Mouse (Mus musculus) liver, embryonic 16.5 days (tissue): ENCODE measurements at regions not wholly inside any gene's neighbourhood (a gene's known extent, or its start where the extent isn't known, plus 50 kb on each side); places are given as distances from the start of the nearest gene placed in this dataset.

Experiments used
- ATAC-seq: fragments of 200-750 bp; cut with Nextera tagmentation; 2 replicates; pipeline ENCODE4 v1.8.0; 2017; ENCODE audit warnings: low read depth, mild to moderate bottlenecking, moderate number of reproducible peaks, moderate library complexity
- H3K27ac ChIP-seq: fragments of 300-500 bp; sonication (generic); 2 replicates; pipeline ENCODE4 v1.5.1; 2014; ENCODE audit warnings: mild to moderate bottlenecking, low read length
- H3K27me3 ChIP-seq: fragments of 300-500 bp; sonication (generic); 2 replicates; pipeline ENCODE4 v1.6.1; 2014; ENCODE audit warnings: low read depth, low read length, mixed read lengths; ENCODE audit not compliant: control insufficient read depth, insufficient read depth
- H3K36me3 ChIP-seq: fragments of 300-500 bp; sonication (generic); 2 replicates; pipeline ENCODE4 v1.6.1; 2014; ENCODE audit warnings: mild to moderate bottlenecking; ENCODE audit not compliant: control insufficient read depth, insufficient read depth
- H3K4me1 ChIP-seq: fragments of 300-500 bp; sonication (generic); 2 replicates; pipeline ENCODE4 v1.6.1; 2014; ENCODE audit warnings: low read depth, low read length, mixed read lengths; ENCODE audit not compliant: control insufficient read depth
- H3K4me2 ChIP-seq: fragments of 300-500 bp; sonication (generic); 2 replicates; pipeline ENCODE4 v1.6.1; 2014; ENCODE audit warnings: low read depth, low read length, mixed read lengths
- H3K4me3 ChIP-seq: fragments of 300-500 bp; sonication (generic); 2 replicates; pipeline ENCODE4 v1.5.1; 2014; ENCODE audit warnings: low read depth, mild to moderate bottlenecking, low read length
- H3K9ac ChIP-seq: fragments of 300-500 bp; sonication (generic); 2 replicates; pipeline ENCODE4 v1.6.1; 2014; ENCODE audit warnings: low read depth, low read length
- H3K9me3 ChIP-seq: fragments of 300-500 bp; sonication (generic); replicated peaks from 2 replicates; pipeline ENCODE4 v1.6.1; 2016; ENCODE audit warnings: low read length; ENCODE audit not compliant: control insufficient read depth
- WGBS: fragments of 180-500 bp; shearing (Covaris S2); extraction: QIAGEN DNeasy Blood & Tissue Kit; methylation state at CpG from one replicate; pipeline ENCODE4 v1.1.7; 2014; ENCODE audit not compliant: insufficient replicate concordance; 5-methylcytosine and 5-hydroxymethylcytosine counted together

- no peak for ATAC-seq
- Histone ChIP-seq H3K36me3 (no peaks in the 10 kb centered on the region), H3K4me3 (no peak overlapping the region), H3K4me2 (no peak overlapping the region), H3K4me1 (no peaks in the 10 kb centered on the region), H3K9ac (no peak overlapping the region), H3K27ac (no peak overlapping the region), H3K9me3 (no peaks in the 10 kb centered on the region), H3K27me3 (no peaks in the 10 kb centered on the region)
- 51% methylated on average over 3 of the region's 3 CpGs for WGBS
These were observed 1039.5 kb upstream of the Ddx18 start for GRCm38 (mm10) chr1:122607309-122607708.

DNA sequence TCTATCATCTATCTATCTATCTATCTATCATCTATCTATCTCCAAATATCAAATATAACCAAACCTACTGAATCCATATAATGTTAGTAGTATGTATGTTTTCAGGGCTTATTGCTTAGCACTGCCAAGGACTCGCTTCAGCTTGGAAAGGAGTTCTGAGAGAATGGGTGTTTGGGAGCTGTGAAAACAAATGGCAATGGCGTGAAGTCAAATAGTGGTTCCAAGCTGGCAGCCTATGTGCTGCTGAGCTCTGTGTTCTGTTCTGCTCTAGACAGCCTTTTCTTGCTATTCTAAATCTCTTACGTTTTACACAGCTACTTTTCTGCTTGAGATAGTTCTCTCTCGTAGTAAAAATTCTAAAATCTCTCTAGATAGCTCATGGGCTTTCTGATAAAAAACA is 1008.2 kb upstream of the Ddx18 start:
- Histone ChIP-seq H3K9me3 (no peaks in the 10 kb centered on the region), H3K4me2 (no peak overlapping the region), H3K27ac (no peak overlapping the region), H3K36me3 (no peaks in the 10 kb centered on the region), H3K27me3 (no peaks in the 10 kb centered on the region), H3K4me3 (no peak overlapping the region), H3K9ac (no peak overlapping the region), H3K4me1 (no peaks in the 10 kb centered on the region)
- ATAC-seq: no peak
- 42% methylated on average over 4 of the region's 4 CpGs for WGBS

DNA sequence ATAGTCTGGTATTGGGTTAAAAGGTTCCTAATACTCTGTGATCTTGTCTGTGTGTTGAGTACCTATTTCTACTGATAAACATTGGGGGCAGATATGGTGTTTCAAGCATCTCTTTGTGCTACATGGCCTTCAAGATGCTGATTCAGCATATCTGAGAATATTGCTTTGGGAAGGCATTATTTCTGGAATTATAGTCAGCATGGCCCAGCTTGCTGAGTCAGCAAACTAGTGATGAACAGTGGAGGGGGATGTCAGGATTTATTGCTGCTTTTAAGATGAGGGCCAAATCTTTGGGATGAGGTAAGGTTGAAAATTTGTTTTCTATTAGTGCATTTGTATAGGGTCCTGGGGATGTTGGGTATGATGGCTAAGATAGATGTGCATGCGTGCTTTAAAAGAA is 983.8 kb upstream of the Ddx18 start:
- Histone ChIP-seq H3K4me3 (no peak overlapping the region), H3K9me3 (no peaks in the 10 kb centered on the region; the same call in 1 of the 2 replicates)
- 81% methylated on average over 1 of the region's 1 CpGs for WGBS

DNA sequence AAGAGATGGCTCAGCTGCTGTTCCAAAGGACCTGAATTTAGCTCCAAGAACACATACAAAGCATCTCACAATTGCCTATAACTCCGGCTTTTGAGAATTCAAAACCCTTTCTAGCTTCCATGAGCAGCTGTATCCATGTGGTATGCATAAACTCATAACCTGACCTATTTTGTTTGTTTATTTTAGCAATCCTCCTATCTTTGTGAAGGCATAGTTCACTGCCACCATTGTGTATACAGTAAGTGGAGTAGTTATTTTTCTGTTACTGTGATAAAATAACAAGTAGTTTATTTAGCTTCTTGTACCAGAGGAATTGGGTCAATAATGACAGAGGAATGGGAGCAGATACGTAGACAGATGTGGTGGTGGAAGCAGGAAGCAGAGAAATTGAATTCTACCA is 941.8 kb upstream of the Ddx18 start:
- Histone ChIP-seq H3K9ac (no peak overlapping the region), H3K27me3 (no peaks in the 10 kb centered on the region), H3K4me2 (no peak overlapping the region), H3K27ac (no peak overlapping the region), H3K36me3 (no peaks in the 10 kb centered on the region), H3K4me1 (no peaks in the 10 kb centered on the region), H3K4me3 (no peak overlapping the region), H3K9me3 (no peaks in the 10 kb centered on the region)
- no peak for ATAC-seq
- 56% methylated on average over 2 of the region's 2 CpGs for WGBS

More for the DNA sequence above, 983.8 kb upstream of the Ddx18 start:
- H3K4me2 ChIP-seq: no peak overlapping the region
- no peaks in the 10 kb centered on the region for H3K27me3 ChIP-seq
- no peak overlapping the region for H3K27ac ChIP-seq
- no peak overlapping the region for H3K9ac ChIP-seq
- ATAC-seq: no peak
- no peaks in the 10 kb centered on the region for H3K4me1 ChIP-seq
- H3K36me3 ChIP-seq: no peaks in the 10 kb centered on the region

DNA sequence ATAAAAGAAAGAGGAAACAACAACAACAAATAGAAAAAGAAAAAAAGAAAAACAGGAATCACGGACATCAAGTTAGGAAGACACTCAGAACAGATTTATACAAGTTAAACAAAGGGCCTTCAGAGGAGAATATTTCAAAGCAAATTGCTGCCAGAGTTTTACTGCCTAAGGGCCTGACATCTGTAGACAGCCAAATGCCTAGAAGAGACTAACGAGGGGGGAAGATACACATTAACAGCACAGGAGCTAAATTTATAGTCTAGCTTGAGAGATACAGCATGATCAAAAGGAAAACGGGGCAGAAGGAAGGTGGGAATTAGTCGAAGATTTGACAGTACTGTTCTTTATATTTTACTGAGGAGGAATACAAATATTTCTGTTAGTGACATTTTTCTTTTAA is 933.9 kb upstream of the Ddx18 start:
- Histone ChIP-seq H3K9ac (no peak overlapping the region), H3K4me1 (no peaks in the 10 kb centered on the region), H3K9me3 (no peaks in the 10 kb centered on the region), H3K4me2 (no peak overlapping the region), H3K4me3 (no peak overlapping the region), H3K36me3 (no peaks in the 10 kb centered on the region), H3K27me3 (no peaks in the 10 kb centered on the region), H3K27ac (no peak overlapping the region)
- no peak for ATAC-seq
- WGBS: 39% methylated on average over 4 of the region's 4 CpGs

- no peak overlapping the region for H3K4me3 ChIP-seq
- H3K27ac ChIP-seq: no peak overlapping the region
- 55% methylated on average over 1 of the region's 1 CpGs for WGBS
- no peak overlapping the region for H3K4me2 ChIP-seq
- H3K36me3 ChIP-seq: no peaks in the 10 kb centered on the region
- no peaks in the 10 kb centered on the region for H3K9me3 ChIP-seq
- H3K27me3 ChIP-seq: no peaks in the 10 kb centered on the region
- H3K4me1 ChIP-seq: no peaks in the 10 kb centered on the region
- H3K9ac ChIP-seq: no peak overlapping the region
- no peak for ATAC-seq
These were observed 910.2 kb upstream of the Ddx18 start for GRCm38 (mm10) chr1:122478003-122478402.

- H3K9me3 ChIP-seq: no peaks in the 10 kb centered on the region
- 36% methylated on average over 3 of the region's 3 CpGs for WGBS
- ATAC-seq: no peak
- H3K4me2 ChIP-seq: no peak overlapping the region
- H3K4me3 ChIP-seq: no peak overlapping the region
- H3K27me3 ChIP-seq: no peaks in the 10 kb centered on the region
- no peaks in the 10 kb centered on the region for H3K4me1 ChIP-seq
- H3K36me3 ChIP-seq: no peaks in the 10 kb centered on the region
- H3K9ac ChIP-seq: no peak overlapping the region
- no peak overlapping the region for H3K27ac ChIP-seq
These were observed 896.1 kb upstream of the Ddx18 start for GRCm38 (mm10) chr1:122463931-122464330.

DNA sequence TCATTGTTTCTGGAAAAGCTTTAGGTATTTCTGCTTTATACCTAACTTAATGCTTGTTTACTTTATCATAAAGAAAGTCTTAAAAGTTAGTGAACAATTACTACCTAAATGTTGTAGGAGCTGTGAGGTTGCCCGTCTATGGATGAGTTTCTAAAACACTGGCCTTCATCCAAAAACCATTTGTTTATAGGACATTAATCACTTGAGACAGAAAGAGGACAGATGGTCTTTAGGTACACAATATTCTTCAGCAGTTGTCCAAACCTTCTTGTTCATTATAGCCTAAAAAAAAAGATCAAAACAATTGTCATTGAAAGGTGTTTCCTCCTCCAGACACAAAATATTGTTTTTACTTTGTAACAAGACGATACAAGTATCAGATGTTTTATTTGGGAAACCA is 891.3 kb upstream of the Ddx18 start:
- no peak for ATAC-seq
- Histone ChIP-seq H3K9ac (no peak overlapping the region), H3K27me3 (no peaks in the 10 kb centered on the region), H3K4me1 (no peaks in the 10 kb centered on the region), H3K36me3 (no peaks in the 10 kb centered on the region), H3K4me2 (no peak overlapping the region), H3K27ac (no peak overlapping the region), H3K9me3 (no peaks in the 10 kb centered on the region), H3K4me3 (no peak overlapping the region)
- WGBS: 60% methylated on average over 2 of the region's 2 CpGs

GRCm38 (mm10) chr1:122454881-122455280 is 887.1 kb upstream of the Ddx18 start:
- Histone ChIP-seq H3K4me2 (no peak overlapping the region), H3K36me3 (no peaks in the 10 kb centered on the region), H3K9me3 (no peaks in the 10 kb centered on the region), H3K27ac (no peak overlapping the region), H3K27me3 (no peaks in the 10 kb centered on the region), H3K9ac (no peak overlapping the region), H3K4me1 (no peaks in the 10 kb centered on the region), H3K4me3 (no peak overlapping the region)
- no peak for ATAC-seq
- WGBS: 62% methylated on average over 4 of the region's 4 CpGs

DNA sequence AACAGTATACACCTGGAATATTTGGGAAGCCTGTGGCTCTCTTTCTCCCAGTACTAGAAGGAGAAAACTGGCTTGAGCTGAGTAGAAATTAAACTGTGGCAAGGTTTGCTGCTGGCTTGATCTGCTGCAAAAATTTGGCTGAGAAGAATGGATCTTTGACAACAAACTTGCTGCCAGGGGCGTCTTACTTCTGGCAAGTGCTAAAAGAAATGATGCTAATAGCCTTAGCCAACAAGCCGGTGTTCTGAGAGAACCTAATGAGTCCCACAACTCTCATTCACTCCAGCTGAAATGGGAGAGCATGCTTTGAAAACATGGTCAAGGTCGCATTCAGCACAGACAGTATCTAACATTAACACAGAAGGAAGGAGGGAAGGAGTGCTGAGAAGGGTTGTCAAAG is 885.8 kb upstream of the Ddx18 start:
- Histone ChIP-seq H3K9ac (no peak overlapping the region), H3K27me3 (no peaks in the 10 kb centered on the region), H3K4me1 (no peaks in the 10 kb centered on the region), H3K36me3 (no peaks in the 10 kb centered on the region), H3K27ac (no peak overlapping the region), H3K4me3 (no peak overlapping the region), H3K9me3 (no peaks in the 10 kb centered on the region), H3K4me2 (no peak overlapping the region)
- no peak for ATAC-seq
- 45% methylated on average over 3 of the region's 3 CpGs for WGBS
